Mouse (Mus musculus): ENCODE results near the gene Wwc1. TPM values are rescaled to one million over a fixed set of nuclear protein-coding genes. Genes with fewer than 3 reads are reported as not detected.

Wwc1 gene
- total RNA-seq, 2 experiments from 2014 or later, result 1.3 to 1.5 TPM

Other genes starting within 250 kb of the Wwc1 start
- 10 to 100 TPM; 22.1 to 24.6 TPM for gene Pank3, start 211.0 kb downstream of the Wwc1 start, total RNA-seq (2021)
- gene Fbll1, start 181.6 kb downstream of the Wwc1 start, total RNA-seq (2021), result not detected
- 10 to 100 TPM; 36.8 to 38.4 TPM for gene Rars, start 146.0 kb downstream of the Wwc1 start, total RNA-seq (2021)